Mouse (Mus musculus) gastrocnemius, postnatal 4 days (tissue): ENCODE measurements at regions not wholly inside any gene's neighbourhood (a gene's known extent, or its start where the extent isn't known, plus 50 kb on each side); places are given as distances from the start of the nearest gene placed in this dataset.

Experiments
- DNase-seq, 2 experiments: peaks; one replicate each; pipeline ENCODE4 v3.0.0; 2021 to 2022; ENCODE audit warnings: low spot score in 2 of 2, mixed read lengths in 2 of 2

DNA sequence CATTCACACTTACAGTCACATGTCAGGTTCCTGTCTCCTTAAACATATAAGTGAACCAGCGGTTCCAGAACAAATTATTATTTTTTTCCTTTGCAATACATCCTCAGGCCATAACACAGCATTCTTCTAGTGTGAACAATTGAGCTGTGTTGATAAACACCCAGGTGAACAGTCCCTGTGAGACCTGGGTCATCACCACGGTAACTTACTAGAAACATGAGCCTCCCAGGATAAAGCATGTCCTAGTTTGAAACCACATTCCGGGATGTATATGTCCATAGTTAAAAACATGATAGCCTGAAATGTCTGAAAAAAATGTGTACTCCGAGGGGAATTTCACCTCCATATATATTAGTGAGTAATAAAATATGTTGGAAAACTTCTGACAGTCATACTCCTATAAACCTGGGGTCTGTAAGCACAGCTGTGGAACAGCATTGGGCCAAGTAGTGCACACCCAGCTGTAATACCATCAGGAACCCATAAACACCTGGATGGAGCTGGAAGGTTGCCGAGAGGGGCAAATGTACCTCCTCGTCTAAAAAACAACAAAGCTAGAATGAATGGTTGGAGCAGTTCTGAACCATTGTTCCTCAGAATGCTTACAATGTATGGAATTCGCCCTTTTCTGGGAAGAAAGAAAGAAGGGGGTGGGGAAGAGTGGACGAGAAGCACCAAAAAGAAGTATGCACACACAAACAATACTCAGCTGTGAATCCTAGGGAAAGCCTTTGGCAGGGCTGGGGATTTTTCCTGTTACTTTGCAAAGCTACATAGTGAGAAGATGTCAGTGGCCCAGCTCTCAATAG lies 232.9 kb downstream of the Irs2 start:
- DNase-seq: no peak

DNA sequence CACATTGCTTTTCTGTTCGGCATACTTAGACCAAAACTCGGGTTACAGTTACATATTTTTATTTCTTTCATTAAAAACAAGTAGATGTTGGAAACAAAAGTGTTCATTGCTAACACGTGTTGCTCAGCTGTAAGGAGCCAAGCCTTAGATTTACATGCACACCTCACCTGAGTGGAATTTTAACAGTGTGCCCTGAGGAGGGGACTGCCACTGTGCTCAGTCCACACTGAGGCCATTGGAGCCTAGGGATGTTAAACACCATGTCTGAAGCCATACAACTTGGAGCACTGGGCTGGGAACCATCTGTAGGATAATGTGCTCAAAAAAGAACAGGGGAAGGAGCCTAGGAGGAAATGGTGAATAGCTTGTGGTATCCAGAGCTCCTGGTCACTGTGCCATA lies 233.5 kb downstream of the Irs2 start:
- no peak for DNase-seq

GRCm38 (mm10) chr8:10768181-10768580 lies 240.1 kb downstream of the Irs2 start:
- no peak for DNase-seq

DNA sequence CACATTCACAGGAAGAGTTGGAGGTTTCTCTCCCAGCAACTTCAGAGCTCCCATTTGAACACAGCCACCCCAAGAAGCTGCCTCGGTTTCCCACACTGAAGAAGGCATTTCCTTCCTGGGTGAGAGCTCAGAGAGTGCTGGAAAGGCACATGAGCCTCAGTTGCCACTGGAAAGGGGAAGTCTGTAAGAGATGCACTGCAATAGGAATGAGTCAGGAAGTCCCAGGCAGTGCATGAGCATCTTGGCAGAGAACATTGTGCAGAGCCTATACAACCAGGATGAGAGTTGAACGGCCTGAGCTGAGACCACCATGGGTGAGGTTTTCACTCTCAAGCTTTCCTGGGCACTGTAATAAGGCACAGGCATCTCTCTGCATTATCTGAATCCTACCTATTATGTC lies 244.4 kb downstream of the Irs2 start:
- DNase-seq: no peak

DNA sequence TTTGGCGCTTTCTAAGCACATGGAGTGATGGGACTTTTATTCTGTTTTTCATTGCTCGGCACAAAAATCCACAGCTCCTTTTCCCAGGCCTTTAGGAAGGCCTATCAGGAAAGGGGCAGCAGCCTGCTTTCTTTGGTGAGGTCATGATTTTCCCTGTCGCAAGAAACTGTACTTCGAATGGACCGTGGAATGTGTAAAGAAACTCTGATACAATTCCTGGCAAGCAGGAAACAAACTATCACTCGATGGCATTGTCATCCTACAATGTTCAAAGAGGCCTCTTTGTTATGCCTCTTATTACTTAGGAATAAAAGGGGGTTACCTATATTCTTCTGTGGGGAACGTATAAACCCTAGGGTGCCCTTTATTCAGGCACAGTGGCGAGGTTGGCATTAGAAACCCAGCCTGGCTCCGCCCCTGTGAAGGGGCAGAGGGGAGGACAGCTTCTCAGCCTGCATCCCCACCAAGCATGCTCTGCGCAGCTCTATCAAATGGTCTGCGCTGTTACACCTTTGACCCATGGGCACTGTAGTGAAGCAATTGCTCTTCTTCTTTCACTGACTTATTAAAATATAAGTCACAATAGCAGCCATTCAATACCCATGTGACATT lies 246.5 kb downstream of the Irs2 start:
- DNase-seq: no peak

- peak; percentile 27 to 31 for DNase-seq
Observed at GRCm38 (mm10) chr8:10760851-10761693, 247.2 kb downstream of the Irs2 start.

GRCm38 (mm10) chr8:10760231-10760630 lies 248.0 kb downstream of the Irs2 start:
- no peak for DNase-seq

- DNase-seq: no peak
Observed at GRCm38 (mm10) chr8:10758151-10758550, 250.1 kb downstream of the Irs2 start.

GRCm38 (mm10) chr8:10754986-10755308 lies 253.3 kb downstream of the Irs2 start:
- no peak for DNase-seq

GRCm38 (mm10) chr8:10754232-10754985 lies 253.8 kb downstream of the Irs2 start:
- no peak for DNase-seq

- DNase-seq: no peak
Observed at GRCm38 (mm10) chr8:10753056-10753455, 255.2 kb downstream of the Irs2 start.

DNA sequence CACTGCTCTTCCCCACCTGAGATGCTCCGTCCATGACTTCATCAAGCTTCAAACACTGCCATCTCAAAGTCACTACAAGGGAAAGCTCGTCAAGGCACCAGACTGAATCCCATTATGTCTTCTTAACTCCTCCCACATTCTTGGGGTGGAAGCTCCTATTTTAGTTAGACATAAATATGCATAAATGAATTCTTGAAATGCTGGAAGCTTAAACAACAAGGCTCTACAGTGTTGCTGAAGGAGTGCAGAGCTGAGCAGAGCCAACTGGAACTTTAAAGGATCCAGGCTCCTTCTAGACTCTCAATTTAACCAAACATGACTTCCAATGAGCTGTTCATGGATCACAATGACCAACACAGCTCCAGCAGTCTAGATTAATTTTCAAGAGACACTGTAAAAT lies 261.1 kb downstream of the Irs2 start:
- no peak for DNase-seq

GRCm38 (mm10) chr8:10743241-10743640 lies 265.0 kb downstream of the Irs2 start:
- no peak for DNase-seq

- no peak for DNase-seq
Observed at GRCm38 (mm10) chr8:10740837-10741236, 267.4 kb downstream of the Irs2 start.

DNA sequence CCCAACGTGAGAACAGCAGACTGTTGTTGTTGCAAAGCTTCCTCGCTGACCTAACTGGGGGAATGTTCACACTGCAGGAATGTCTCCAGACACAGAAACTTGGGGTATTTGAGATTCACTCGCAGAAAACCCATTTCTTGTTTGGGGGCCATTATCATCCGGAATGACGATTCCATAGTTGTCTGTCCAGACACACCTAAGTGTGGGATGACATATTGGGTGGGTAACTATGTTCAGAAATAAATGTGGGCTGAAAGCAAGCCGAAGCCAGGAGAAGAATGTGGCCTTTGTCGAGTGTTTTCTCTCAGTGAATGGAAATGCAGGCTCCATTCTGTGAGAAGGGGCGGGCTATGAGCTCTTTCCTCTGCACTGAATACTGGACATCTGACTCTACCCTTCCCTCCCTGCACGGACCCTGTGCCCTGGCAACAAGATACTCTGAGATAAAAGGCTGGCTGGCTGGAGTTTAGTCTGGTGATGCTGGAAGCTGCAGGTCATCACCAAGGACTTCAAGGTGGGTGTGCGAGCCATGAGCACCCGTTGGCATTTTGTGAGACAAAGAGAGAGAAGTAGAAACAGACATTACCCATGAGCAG lies 269.7 kb downstream of the Irs2 start:
- DNase-seq: no peak

DNA sequence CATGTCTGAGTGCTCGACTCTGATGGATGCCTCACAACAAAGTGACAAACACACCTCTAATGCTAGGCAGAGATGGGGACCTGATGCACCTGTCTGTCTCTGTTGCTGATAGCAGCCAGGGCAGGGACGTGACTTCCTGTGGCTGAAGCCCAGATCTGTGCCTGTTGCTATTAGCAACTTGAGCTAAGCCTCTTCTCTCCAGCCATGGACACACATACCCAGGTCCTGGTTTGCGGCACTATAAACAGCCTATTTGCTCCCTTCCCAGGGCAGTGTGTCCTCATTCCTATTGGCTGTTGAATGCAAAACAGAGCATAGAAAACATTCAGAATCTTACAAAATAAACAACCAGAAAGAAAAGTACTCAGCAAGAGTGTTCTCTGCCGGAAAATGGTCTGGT lies 273.5 kb downstream of the Irs2 start:
- DNase-seq: no peak

DNA sequence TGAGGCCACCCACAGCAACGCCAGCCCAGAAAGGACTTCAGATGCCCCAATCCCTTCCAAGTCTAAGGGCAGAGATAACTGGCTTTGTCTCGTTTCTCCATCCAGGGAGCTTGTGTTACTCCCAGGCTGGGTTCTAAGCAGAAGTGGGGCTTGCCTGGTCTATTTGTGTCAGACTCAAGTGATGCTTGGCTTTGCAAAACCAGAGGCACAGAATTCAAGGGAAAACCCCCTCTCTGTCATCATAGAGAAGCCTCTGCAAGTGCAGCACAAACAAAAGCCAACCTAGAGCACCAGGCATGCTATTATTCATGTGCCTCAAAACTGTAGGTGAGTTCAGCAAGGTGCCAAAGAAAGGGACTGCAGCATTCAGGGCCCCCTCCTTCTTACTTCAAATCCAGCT lies 284.9 kb downstream of the Irs2 start:
- no peak for DNase-seq

DNA sequence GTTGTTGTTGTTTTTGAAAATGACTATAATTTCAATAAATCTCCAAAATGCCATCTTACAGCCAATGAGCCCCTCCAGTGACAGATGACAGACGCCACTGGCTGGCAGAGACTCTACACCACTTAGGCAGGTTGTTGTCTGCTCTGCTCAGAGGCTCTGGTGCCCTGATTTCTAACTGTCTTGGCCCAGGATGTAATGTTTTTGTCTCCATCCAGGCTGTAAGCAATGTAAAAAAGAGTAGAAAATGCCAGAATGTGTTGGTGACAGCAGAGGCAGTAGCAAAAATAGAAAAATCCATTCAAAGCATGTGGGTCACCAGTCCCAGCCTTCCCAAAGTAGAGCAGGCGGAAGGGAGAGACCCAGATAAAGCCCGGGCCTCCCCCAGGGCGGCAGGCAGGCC lies 285.5 kb downstream of the Irs2 start:
- DNase-seq: no peak

DNA sequence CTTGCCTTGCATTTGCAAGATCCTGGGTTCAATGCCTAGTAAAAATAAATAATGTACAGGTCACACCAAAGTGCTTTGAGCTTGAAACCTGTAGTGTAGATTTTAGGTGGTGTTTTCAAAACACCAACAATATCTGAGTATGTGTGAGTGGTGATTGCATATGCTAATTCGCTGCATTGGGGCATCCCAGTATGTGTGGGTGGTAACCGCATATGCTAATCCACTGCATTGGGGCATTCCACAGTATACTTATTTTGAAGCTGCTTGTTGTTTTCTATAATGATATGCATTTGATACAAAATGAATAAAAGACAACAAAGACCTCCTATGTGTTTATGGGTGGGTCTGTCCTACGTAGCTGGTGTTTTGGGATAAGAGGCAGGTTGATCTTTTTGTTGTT lies 285.9 kb downstream of the Irs2 start:
- DNase-seq: no peak

DNA sequence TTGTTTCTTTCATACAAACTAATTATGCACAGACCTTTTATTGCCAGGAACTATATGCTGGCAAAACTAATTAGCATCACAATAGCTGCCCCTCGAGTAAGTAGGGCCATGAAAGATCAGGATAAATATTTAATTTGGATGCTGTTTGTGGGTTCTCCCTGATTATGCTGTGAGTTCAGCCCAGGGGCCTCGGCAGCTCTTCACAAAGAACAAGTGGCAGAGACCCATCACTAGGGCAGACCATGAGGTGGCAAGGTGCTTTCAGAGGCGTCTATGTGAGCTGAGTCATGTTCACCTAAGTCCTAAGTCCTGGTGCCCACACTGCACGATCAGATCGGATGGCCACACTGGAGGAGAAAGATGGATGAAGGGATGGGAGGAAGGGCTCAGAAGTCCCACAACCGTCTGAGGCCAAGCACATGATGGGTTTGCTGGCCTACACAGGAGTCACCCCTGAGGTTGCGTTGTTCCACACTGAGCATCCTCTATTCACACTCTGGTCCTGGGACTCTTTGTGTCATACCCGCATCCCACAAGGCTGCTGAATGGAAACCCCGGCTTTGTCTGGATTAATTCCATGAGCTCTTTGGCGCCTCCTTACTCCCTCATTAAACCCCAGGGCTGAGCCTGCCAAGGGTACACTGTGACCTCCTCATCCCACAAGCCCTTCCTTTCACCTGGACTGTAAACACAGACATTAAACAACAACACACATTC lies 287.0 kb downstream of the Irs2 start:
- DNase-seq: no peak
